Mouse (Mus musculus) cerebellum, postnatal 10 days (tissue): ENCODE measurements around the gene Gm11127.
"Not testable (repeated sequence)": the region's sequence is repeated elsewhere in the genome, so short reads cannot be mapped to it uniquely, and the experiment has no call there.

ENCODE experiments used
- DNase-seq, 2 experiments: peaks; one replicate each; pipeline ENCODE4 v3.0.0; 2021; ENCODE audit warnings: mixed read lengths in 2 of 2

The Gm11127 gene

DNA sequence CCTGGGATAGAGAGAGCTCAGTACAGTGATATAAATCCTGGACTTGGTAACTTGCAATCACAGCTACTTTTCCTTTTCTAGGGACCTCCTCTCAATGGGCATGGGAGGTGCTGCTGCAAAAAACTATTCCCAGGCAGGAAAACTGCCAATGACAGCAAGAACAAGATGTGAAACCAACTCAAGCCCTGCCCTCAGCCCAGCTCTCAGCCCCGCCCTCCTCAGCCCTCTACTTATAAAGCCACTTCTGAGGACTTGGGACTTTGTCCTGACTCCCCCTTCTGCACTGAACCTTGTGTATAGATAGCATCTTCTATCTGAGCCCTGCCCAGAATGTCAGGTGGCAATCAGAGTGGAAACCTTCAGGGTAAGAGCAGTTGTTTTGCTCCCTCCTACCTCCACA, at the start of gene Gm11127:
TSS of gene Gm11127 (minus strand) at position 10 of the 400 bp plus-strand sequence.
- not testable (repeated sequence) for DNase-seq

GRCm38 (mm10) chr17:36102091-36102490, 43.9 kb upstream of the Gm11127 start:
- DNase-seq, result peak; percentile 41 to 45

- not testable (repeated sequence) for DNase-seq
Observed at GRCm38 (mm10) chr17:36099603-36100002, 41.4 kb upstream of the Gm11127 start.

DNA sequence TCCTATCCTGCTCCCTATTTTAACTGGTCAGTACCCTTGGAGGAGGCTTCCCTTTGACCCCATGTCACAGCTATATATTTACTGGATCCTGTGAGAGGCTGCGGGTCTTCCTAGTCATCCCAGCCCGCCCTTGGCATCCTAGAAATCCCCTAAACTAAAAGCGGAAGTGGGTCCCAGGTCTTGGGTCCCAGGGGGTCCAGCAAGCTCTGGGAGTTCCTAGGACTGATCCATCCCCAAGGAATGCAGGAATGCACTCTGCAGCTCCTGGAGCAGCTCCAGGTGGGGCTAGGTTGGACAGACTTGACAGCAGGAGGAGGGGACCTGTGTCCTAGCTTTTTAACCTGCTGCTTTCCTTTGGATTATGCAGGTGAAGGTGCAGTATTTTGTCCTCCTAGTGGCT, 35.8 kb upstream of the Gm11127 start:
- DNase-seq, result no peak

DNA sequence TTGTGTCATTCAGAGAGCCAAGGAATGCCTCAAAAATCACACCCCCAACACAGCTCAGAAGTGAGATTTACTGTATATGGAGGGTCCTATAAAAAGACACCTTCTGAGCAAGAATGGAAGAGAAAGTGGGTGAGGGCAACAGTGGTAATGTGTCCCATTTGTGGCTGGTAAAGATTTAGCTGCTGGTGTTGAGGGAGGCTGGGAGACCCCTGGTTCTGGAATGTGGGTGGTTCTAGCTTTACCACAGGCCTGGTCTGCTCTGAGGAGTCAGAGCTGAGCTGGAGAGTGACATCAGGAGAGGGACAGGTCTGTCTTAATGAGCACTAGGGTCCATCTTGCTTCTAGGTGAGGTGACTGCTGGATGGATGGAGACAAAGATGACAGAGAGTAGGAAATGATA, 34.3 kb upstream of the Gm11127 start:
- not testable (repeated sequence) for DNase-seq

DNA sequence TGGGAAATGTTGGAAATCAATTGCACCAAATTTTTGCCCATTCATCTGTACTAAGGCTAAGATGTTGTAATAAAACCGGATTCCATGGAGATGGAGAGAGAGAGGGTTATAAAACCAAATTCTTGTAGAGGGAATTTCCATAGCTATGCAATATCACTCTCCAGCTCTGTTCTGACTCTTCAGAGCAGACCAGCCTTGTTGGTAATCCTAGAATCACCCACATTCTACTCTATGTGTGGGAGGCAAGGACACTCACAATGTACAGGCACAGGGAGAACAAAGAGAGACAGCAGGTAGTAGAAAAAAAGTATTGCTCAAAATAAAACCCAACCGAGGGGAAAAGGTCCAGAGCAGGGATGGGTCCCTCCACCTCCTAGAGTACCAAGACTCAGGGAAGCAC, 33.8 kb upstream of the Gm11127 start:
- DNase-seq, result not testable (repeated sequence)

DNA sequence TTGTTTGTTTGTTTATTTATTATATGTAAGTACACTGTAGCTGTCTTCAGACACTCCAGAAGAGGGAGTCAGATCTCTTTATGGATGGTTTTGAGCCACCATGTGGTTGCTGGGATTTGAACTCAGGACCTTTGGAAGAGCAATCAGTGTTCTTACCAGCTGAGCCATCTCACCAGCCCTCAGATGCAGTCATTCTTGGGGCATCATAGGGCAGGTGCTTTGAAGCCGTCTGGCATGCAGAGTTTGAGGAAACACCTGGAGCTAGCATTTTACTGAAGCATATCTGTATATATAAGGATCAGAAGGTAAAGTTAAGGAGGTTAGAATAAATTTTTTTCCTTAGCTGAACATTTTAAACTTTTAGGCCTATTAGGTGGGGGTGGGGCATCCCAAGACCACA, 27.8 kb upstream of the Gm11127 start:
- not testable (repeated sequence) for DNase-seq

DNA sequence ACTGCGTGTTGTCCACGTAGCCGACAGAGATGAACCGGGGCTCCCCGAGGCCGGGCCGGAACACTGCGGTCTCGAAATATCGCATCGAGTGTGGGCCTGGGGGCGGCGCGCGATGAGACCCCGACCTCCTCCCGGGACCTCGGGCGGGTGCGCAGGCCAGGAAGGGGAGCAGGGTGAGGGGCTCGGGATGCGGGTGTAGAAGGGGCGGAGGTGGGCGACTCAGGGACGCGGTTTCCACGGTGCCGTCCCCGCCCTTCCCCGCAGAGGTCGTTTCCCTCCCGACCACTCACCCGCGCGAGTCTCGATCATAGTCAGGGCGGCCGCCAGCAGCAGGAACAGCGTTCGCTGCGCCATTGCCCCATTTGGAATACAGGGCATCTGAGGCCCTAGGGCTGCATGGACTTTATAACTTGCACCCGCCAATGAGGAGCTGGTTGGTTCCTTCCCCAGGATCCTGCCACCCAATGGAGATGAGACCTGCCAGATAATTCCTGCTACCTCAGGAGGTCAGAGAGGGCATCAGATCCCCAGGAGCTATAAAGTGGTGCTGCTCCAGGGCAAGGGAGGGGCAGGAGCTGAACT, 25.8 kb upstream of the Gm11127 start:
- DNase-seq, result peak; percentile 21 to 27

DNA sequence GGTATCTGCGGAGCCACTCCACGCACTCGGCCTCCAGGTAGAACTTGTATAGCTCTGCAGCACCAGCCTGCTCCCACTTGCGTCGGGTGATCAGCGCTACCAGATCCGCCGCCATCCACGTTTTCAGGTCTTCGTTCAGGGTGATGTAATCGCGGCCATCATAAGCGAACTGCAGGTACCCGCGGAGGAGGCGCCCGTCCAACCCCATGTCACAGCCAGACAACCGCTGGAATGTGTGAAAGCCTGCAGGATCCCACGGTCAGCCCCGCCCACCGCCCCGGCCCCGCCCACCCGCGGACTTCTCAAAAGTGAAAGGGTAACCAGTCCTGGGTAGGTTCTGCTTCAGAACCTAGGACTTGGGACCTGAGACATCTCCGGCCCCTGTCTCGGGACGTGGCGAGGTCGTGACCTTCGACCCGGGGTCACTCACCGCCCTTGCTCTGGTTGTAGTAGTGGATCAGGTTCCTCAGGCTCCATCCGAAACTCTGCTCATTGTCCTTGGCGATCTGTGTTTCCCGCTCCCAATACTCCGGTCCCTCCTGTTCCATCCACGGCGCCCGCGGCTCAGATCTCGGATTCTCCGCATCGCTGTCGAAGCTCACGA, 25.2 kb upstream of the Gm11127 start:
- peak; percentile 33 to 37 for DNase-seq

GRCm38 (mm10) chr17:36082519-36083232, 24.5 kb upstream of the Gm11127 start:
- not testable (repeated sequence) for DNase-seq

DNA sequence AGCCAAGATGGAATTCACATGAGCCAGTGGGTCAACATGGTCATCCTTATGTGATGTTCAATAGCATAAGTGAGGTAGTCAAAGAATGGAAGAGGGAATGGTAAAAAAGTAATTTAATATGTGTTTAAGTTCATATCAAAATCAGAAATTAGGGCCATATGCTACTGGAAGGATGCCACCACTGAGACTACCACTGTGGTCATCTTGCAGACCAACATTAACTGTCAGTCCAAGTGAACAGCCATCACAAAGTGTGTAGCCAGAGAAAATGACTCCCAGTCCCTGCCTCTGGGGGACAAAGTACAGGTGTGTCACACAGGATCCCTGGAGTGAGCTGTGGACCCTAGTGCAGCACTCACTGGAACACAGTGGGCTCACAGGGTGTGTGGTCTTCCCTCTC, 23.7 kb upstream of the Gm11127 start:
- DNase-seq, result not testable (repeated sequence)

DNA sequence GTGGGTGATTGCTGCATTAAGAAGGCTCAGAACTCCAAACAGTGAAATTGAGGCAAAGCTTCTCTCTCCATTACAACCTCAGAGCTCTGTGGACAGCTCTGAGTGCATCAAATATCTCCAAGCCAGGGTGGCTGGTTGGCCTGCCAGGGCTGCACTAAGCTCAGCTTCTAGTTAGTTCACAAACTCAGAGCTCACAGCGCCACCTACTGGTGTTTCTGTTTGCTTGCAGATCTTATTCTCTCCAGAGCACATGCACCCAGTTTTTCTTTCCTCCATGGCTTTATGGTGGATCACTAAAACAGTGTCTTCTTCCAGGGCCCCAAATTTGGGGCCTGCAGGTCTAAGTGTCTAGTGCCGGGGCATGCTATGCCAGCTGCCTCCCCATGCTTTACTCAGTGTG, 2.7 kb upstream of the Gm11127 start:
- peak; percentile 93 to 96 for DNase-seq

- DNase-seq, result not testable (repeated sequence)
Observed at GRCm38 (mm10) chr17:36057927-36058326, 244 bp downstream of the Gm11127 start.

DNA sequence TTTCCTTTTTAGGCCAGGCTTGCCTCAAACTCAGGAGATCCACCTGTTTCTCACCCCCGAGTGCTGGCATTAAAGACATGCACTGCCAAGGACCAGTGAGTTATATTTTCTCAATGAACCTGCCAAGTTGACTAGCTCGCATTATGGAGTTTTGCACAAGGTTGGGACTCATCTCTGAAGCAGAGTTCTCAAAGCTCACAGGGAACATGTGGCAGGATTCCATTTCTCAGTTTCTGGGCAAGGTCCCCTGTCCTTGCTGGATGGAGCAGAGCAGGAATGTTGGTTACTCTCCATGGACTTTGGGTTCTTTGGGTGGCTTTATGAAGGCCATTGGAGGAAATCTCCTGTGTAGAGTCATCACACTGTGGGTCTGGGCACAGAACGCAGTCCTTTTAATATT, 14.9 kb downstream of the Gm11127 start:
- no peak for DNase-seq

- DNase-seq, result peak; percentile 75 to 78
Observed at GRCm38 (mm10) chr17:36042610-36043169, 15.5 kb downstream of the Gm11127 start, which contains the start of the genes H2-T22 and Gm6034. TSS of gene H2-T22 (minus strand) at chr17:36042747. TSS of gene Gm6034 (plus strand) at chr17:36042961.

DNA sequence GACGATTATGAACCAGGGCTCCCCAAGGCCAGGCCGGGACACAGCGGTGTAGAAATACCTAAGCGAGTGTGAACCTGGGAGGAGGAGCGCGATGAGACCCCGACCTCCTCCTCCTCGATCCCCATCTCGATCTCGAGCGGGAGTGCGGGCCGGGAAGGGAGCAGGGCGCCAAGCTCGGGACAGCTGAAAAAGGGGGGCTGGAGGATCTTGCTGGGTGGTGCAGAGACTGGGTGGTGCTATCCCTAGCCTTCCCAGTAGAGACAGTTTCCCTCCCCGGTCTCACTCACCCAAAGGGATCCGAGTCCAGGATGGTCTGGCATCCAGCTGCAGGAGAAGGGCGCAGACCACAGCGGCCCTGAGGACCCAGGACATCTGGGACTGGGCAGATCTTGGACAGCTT, 16.1 kb downstream of the Gm11127 start:
- peak; percentile 23 to 34 for DNase-seq

- not testable (repeated sequence) for DNase-seq
Observed at GRCm38 (mm10) chr17:36040604-36041003, 17.6 kb downstream of the Gm11127 start.

- not testable (repeated sequence) for DNase-seq
Observed at GRCm38 (mm10) chr17:36036126-36036525, 22.0 kb downstream of the Gm11127 start.

- peak; percentile 76 for DNase-seq
Observed at GRCm38 (mm10) chr17:36035010-36035638, 23.0 kb downstream of the Gm11127 start.

DNA sequence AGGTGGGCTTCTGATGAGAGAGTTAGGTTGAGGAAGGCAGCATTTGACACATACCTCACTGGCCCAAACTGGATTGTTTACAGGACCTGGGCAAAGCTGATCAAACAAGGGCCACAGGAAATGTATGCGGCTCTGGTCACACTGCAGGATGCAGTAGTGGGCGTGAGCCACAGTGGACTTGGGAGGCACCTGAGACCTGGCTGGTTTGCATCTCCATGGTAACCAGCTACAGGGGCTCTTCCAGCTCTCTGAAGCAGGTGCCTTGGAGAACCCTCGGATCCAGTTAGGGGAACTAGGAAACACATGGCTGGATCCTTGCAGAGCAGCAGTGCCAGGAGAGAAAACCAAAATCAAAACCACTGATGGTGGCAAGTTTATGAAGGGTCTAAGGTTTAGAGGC, 23.6 kb downstream of the Gm11127 start:
- not testable (repeated sequence) for DNase-seq

DNA sequence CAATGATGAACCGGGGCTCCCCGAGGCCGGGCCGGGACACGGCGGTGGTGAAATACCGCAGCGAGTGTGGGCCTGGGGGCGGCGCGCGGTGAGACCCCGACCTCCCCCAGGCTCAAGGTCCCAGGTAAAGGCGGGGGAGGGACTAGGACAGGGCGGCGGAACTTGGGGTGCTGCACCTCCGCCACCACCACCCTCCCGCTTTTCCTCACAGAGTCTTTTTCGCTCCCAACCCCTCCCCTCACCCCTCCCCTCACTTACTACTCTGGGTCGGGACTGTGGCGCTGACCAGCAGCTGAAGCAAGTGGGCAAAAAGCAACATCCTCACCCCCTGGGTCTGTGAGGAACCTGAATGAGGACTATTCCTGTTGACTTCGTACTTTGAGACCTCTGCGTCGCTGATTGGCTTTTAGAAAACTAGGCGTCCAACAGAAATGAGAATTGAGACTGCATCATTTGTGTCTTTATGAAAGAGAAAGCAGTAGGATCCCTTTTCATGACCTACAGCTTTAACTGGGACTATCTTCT, 25.8 kb downstream of the Gm11127 start, which contains the start of gene H2-T23:
TSS of gene H2-T23 (minus strand) at position 505 of the 525 bp plus-strand sequence.
- DNase-seq, result peak; percentile 29 to 32

GRCm38 (mm10) chr17:36031583-36032331, 26.4 kb downstream of the Gm11127 start:
- DNase-seq, result peak; percentile 46 to 55
